Mouse (Mus musculus) small intestine, adult 2 months (tissue): ENCODE results near the gene Mlx.

Experiments used
- CTCF ChIP-seq: fragments of 200-500 bp; IDR thresholded peaks from 2 replicates; pipeline ENCODE4 v1.5.1; 2012; ENCODE audit warnings: low read depth, mild to moderate bottlenecking, control low read depth, inconsistent platforms, low read length, moderate library complexity, mixed read lengths; ENCODE audit not compliant: insufficient replicate concordance, insufficient read length; ENCODE audit errors: extremely low read depth
- POLR2A ChIP-seq: fragments of 200-500 bp; IDR thresholded peaks from 2 replicates; pipeline ENCODE4 v1.6.1; 2012; ENCODE audit warnings: low read depth, mild to moderate bottlenecking, control low read depth, inconsistent platforms, low read length, moderate library complexity

GRCm38 (mm10) chr11:101047502-101047901, 39.6 kb upstream of the Mlx start:
- TF ChIP-seq CTCF, result no peak
- TF ChIP-seq POLR2A, result no peak
